Mouse (Mus musculus): ENCODE data around the gene Lyst.

GRCm38 (mm10) chr13:13677871-13678270, 87.7 kb downstream of the Lyst start:
- TF ChIP-seq POLR2A (IDR thresholded peaks at IDR 0.05; ENCODE audit: low read depth, low read length) = no peak
- TF ChIP-seq CTCF (IDR thresholded peaks at IDR 0.05; ENCODE audit: borderline replicate concordance, insufficient read depth, low read length) = no peak

All from embryonic fibroblast, embryonic 13.5 days (primary cell).